Mouse (Mus musculus) hindbrain, embryonic 14.5 days (tissue): ENCODE results near the gene Bnipl. TPM values are rescaled to one million over a fixed set of nuclear protein-coding genes. Genes with fewer than 3 reads are reported as not detected.

Experiments used
- ATAC-seq: fragments of 200-750 bp; cut with Nextera tagmentation; 2 replicates; pipeline ENCODE4 v1.8.0; 2017; ENCODE audit warnings: moderate number of reproducible peaks, mild to moderate bottlenecking, moderate TSS enrichment, moderate library complexity; ENCODE audit not compliant: low FRiP score
- DNase-seq: peaks from one replicate; pipeline ENCODE4 v3.0.0-alpha.2; 2015; ENCODE audit warnings: low spot score
- H3K27ac ChIP-seq: fragments of 300-500 bp; sonication (generic); 2 replicates; pipeline ENCODE4 v1.5.1; 2014; ENCODE audit warnings: mild to moderate bottlenecking, moderate library complexity
- H3K27me3 ChIP-seq: fragments of 300-500 bp; sonication (generic); 2 replicates; pipeline ENCODE4 v1.6.1; 2014; ENCODE audit warnings: mild to moderate bottlenecking, low read length, mixed read lengths; ENCODE audit not compliant: control insufficient read depth, insufficient read depth
- H3K36me3 ChIP-seq: fragments of 300-500 bp; sonication (generic); replicated peaks from 2 replicates; pipeline ENCODE4 v1.6.1; 2014; ENCODE audit not compliant: control insufficient read depth, insufficient read depth
- H3K4me1 ChIP-seq: fragments of 300-500 bp; sonication (generic); replicated peaks from 2 replicates; pipeline ENCODE4 v1.6.1; 2014; ENCODE audit warnings: antibody characterized with exemption, low read length, mixed read lengths; ENCODE audit not compliant: control insufficient read depth, insufficient read depth
- H3K4me2 ChIP-seq: fragments of 300-500 bp; sonication (generic); replicated peaks from 2 replicates; pipeline ENCODE4 v1.6.1; 2014; ENCODE audit warnings: mild to moderate bottlenecking, moderate library complexity
- H3K4me3 ChIP-seq: fragments of 300-500 bp; sonication (generic); replicated peaks from 2 replicates; pipeline ENCODE4 v1.5.1; 2014; ENCODE audit warnings: mild to moderate bottlenecking, low read length
- H3K9ac ChIP-seq: fragments of 300-500 bp; sonication (generic); 2 replicates; pipeline ENCODE4 v1.6.1; 2014
- H3K9me3 ChIP-seq: fragments of 300-500 bp; sonication (generic); 2 replicates; pipeline ENCODE4 v1.6.1; 2016; ENCODE audit warnings: low read length; ENCODE audit not compliant: control insufficient read depth
- WGBS: fragments of 180-500 bp; shearing (Covaris S2); extraction: QIAGEN DNeasy Blood & Tissue Kit; methylation state at CpG from one replicate; pipeline ENCODE4 v1.1.7; 2014; 5-methylcytosine and 5-hydroxymethylcytosine counted together
- polyA plus RNA-seq: library from polyadenylated mRNA; unstranded; fragments of >200 nt; fragmentation: Nextera tagmentation; extraction: Ambion mirVana; gene quantifications from 2 replicates; pipeline ENCODE4 v1.2.1, GENCODE M21; 2014

The Bnipl gene
- 0.27 TPM in 1 of 2 replicates, not detected in the other for polyA plus RNA-seq

DNA sequence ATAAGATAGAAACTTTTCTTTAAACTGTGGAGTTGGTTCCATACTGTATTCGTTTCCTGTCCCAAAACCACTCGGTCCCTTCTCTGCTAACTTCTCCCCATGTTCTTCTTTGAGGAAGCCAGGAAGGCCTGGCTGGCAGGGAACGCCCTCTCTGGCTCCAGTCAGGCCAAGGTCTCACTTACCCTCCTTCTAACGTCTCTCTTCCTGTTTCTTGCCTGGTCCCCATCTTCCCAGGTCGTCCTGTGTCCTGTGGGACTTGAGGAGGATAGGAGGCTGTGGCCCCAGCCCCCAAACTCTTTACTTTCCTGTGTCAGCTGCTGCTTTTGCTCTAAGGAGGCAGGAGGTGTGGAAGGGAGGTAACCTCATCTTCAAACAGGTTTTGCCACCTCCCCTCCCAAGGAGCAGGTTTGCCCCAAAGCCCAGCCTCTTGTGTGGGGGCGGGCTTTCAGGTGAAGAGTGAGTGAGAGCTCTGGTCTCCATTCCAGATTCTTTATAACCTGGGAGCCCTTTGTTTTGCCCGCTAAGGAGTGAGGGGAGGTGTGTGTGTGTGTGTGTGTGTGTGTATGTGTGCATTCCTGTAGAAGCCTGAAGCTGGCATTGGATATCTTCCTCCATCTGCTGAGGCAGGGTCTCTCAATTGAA, at the start of gene Bnipl:
TSS of gene Bnipl (minus strand) at position 411 of the 642 bp plus-strand sequence.
- Histone ChIP-seq H3K4me1 (no peaks in the 10 kb centered on the region), H3K36me3 (peaks cover 39% of the 10 kb centered on the region), H3K4me2 (no peak within 1 kb of the TSS), H3K9ac (no peak within 1 kb of the TSS), H3K4me3 (no peak within 1 kb of the TSS), H3K27ac (no peak within 1 kb of the TSS), H3K27me3 (no peaks in the 10 kb centered on the region), H3K9me3 (no peaks in the 10 kb centered on the region)
- ATAC-seq (no peak), DNase-seq (no peak)
- WGBS: 65% methylated on average over 7 of the region's 7 CpGs

DNA sequence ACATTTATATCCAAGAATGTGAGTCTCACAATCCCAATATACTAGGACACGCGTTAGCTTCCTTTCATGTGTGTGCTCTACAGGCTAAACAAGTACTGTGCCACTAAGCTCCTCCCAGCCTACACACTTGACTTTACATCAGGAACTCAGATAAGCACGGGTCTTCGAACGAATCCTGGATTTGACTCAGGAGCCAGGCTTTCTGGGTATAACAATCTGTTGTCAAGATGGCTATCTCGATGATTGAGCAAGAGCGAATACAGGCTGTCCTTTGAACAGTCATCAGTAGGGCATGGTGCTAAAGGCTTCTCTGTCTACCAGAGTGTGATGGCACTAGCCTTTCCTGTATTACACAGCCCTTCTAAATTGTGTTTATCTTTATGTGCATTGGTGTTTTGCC, 47.0 kb upstream of the Bnipl start:
- peaks cover 28% of the 10 kb centered on the region for H3K36me3 ChIP-seq
- no peak overlapping the region for H3K4me2 ChIP-seq
- ATAC-seq (no peak), DNase-seq (no peak)
- H3K4me1 ChIP-seq: no peaks in the 10 kb centered on the region
- no peaks in the 10 kb centered on the region for H3K27me3 ChIP-seq
- H3K9me3 ChIP-seq: no peaks in the 10 kb centered on the region
- 92% methylated on average over 7 of the region's 7 CpGs for WGBS
- H3K4me3 ChIP-seq: no peak overlapping the region
- H3K27ac ChIP-seq: no peak overlapping the region
- H3K9ac ChIP-seq: no peak overlapping the region

DNA sequence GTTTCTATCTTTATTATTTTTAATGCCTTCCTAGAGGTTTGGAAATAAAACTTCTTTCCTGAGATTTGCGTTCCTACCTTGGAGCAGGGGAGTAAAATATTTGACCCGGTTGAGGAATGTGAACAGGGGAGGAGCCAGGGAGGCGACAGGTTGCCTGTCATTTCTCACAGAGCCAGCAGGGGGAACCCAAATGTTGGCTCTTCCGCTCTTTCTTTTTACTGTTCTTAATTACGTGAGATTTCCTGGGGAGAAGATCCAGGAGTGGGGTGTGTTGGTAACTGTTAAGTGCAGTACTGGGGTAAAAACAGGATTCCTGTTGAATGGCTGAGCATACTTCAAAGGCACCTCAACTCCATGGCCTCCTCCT, 45.1 kb upstream of the Bnipl start:
- no peak for ATAC-seq

DNA sequence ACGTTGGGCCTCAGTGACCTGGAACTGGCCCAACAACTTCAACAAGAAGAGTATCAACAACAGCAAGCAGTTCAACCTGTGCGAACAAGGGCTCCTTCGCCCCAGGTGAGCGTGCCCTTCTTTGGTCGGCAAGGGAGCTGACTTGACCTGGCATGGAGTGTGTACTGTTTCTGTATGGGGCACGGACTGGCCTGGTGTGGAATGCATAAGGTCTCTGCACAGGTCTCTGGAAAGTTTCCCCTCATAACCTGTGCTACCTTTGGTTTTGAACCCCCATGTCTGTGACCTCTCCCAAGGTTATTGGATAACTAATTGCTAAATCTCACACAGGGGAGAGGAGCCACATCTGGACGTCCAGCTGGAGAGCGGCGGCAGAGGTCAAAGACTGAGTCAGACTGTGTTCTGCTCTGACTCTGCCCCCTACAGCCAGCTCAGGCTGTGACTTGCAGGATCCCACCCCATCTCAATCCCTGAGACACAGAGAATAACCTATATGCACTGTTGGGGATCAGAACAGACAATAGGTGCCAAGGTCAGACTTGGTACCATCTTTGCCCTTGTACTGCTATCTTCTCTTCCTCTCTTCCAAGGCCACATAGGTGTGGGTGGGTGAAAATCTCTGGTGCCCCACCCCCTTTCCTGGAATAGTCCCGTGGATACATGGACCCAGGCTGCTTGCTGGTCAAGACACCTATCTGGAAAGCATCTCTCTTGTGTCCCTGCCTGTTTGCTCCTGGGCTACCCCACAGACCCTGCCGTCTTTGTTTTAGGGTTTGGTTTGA, 44.5 kb upstream of the Bnipl start:
- H3K4me2 ChIP-seq: no peak overlapping the region
- no peaks in the 10 kb centered on the region for H3K27me3 ChIP-seq
- 81% methylated on average over 11 of the region's 11 CpGs for WGBS
- H3K9me3 ChIP-seq: no peaks in the 10 kb centered on the region
- no peaks in the 10 kb centered on the region for H3K4me1 ChIP-seq
- no peak overlapping the region for H3K4me3 ChIP-seq
- no peak overlapping the region for H3K9ac ChIP-seq
- no peak for DNase-seq
- no peak for ATAC-seq
- H3K27ac ChIP-seq: no peak overlapping the region
- peaks cover 41% of the 10 kb centered on the region for H3K36me3 ChIP-seq

More for the DNA sequence above, 45.1 kb upstream of the Bnipl start:
- H3K27ac ChIP-seq: no peak overlapping the region
- H3K36me3 ChIP-seq: peaks cover 41% of the 10 kb centered on the region
- H3K4me3 ChIP-seq: no peak overlapping the region
- DNase-seq: peak; percentile 48
- no peaks in the 10 kb centered on the region for H3K27me3 ChIP-seq
- 11% methylated on average over 5 of the region's 5 CpGs for WGBS
- no peaks in the 10 kb centered on the region for H3K9me3 ChIP-seq
- H3K9ac ChIP-seq: no peak overlapping the region
- H3K4me2 ChIP-seq: no peak overlapping the region
- H3K4me1 ChIP-seq: no peaks in the 10 kb centered on the region

DNA sequence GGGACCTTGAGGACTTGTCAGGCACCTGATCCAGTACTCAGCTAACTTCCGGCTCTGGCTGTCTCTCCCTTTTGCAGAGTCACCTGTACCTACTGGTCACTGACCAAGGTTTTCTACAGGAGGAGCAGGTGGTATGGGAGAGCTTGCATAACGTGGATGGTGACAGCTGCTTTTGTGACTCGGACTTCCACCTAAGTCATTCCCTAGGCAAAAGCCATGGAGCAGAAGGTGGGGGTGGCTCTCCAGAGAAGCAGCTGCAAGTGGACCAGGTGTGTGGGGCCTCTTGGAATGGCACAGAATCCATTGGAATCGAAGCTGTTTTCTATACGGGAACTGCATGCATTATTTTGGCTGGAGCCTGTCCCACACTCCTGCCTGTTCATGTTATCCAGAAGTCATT, 43.7 kb upstream of the Bnipl start:
- no peaks in the 10 kb centered on the region for H3K27me3 ChIP-seq
- 90% methylated on average over 5 of the region's 5 CpGs for WGBS
- no peak overlapping the region for H3K4me2 ChIP-seq
- no peak for DNase-seq
- peaks cover 41% of the 10 kb centered on the region for H3K36me3 ChIP-seq
- ATAC-seq: no peak
- H3K9me3 ChIP-seq: no peaks in the 10 kb centered on the region
- H3K4me1 ChIP-seq: no peaks in the 10 kb centered on the region
- H3K27ac ChIP-seq: no peak overlapping the region
- no peak overlapping the region for H3K4me3 ChIP-seq
- no peak overlapping the region for H3K9ac ChIP-seq

DNA sequence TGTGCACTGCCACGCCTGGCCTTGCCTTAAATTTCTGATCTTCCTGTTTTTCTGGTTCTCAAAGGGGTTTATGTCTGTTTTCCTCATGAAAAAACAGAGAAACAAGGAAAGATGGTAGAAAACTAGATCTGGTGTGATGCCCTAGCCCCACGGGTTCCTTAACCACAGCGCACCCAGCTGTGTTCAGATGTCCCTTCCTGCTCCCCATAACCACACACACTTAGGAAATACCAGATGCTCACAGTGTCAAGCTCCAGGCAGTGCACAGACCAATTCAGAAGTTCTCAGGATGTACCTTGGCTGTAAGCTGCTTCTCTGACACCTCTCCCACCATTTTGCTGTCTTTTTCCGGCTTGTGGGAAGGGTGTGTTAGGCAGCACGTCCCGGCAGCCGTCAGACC, 43.3 kb upstream of the Bnipl start:
- ATAC-seq: no peak
- H3K4me3 ChIP-seq: no peak overlapping the region
- 92% methylated on average over 7 of the region's 7 CpGs for WGBS
- no peak for DNase-seq
- H3K4me1 ChIP-seq: no peaks in the 10 kb centered on the region
- no peak overlapping the region for H3K27ac ChIP-seq
- H3K27me3 ChIP-seq: no peaks in the 10 kb centered on the region
- peaks cover 45% of the 10 kb centered on the region for H3K36me3 ChIP-seq
- H3K4me2 ChIP-seq: no peak overlapping the region
- H3K9me3 ChIP-seq: no peaks in the 10 kb centered on the region
- no peak overlapping the region for H3K9ac ChIP-seq

DNA sequence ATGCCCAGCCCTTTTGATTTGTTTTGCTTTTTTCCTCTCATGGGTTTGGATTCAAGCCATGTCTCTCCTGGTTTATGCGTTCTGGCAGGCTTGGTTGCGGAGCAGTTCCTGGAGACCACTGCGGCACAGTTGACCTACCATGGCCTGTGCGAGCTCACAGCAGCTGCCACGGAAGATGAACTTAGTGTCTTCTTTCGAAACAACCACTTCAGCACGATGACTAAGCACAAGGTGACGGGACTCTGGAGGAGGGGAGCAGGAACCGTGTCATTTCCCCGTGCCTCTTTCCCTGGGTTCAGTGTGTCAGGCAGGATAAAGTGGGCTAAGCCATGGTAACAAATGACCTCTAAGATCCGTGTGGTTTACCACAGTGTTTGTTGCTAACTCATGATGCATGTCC, 42.5 kb upstream of the Bnipl start:
- peaks cover 50% of the 10 kb centered on the region for H3K36me3 ChIP-seq
- H3K4me3 ChIP-seq: no peak overlapping the region
- no peak for DNase-seq
- no peak for ATAC-seq
- no peaks in the 10 kb centered on the region for H3K4me1 ChIP-seq
- H3K27ac ChIP-seq: no peak overlapping the region
- H3K27me3 ChIP-seq: no peaks in the 10 kb centered on the region
- 82% methylated on average over 11 of the region's 11 CpGs for WGBS
- H3K9ac ChIP-seq: no peak overlapping the region
- H3K4me2 ChIP-seq: no peak overlapping the region
- no peaks in the 10 kb centered on the region for H3K9me3 ChIP-seq

DNA sequence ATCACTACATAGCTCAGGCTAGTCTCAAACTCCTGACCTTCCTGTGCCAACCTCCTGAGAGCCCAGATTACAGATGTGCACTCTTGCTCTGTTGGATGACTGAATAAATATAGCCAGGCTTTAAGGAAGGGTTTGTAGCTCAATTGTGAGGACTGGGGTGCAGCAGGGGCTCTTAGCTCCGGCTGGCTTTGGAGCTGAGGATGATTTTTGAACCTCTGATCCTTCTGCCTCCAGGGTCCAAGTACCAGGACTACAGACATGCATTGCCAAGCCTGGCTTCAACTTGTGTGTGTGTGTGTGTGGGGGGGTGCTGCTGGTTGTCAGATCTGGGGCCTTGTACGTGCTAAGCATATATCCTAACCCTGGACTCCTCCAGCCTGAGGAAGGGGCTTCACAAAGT, 41.9 kb upstream of the Bnipl start:
- WGBS: 85% methylated on average over 2 of the region's 2 CpGs
- ATAC-seq: no peak

DNA sequence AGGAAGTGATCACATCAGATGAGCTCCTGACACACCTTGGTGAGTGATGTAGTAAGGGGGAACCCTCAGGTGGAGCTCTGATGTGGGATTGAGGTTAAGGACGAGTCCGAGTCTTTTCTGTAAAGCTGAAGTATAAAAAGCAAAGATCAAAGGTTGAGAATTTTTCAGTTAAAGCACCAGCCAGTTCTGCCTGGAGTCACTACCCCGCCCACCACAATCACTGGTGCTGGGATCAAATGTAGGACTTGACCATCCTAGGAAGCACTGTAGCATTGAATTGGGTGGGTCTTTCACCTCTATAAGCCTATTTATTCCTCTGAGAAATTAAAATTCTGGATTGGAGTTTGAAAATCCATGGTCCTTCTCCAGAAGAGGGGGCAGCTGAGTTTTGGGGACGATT, 40.0 kb upstream of the Bnipl start:
- no peak for DNase-seq
- 93% methylated on average over 4 of the region's 4 CpGs for WGBS

More for the DNA sequence above, 41.9 kb upstream of the Bnipl start:
- no peaks in the 10 kb centered on the region for H3K9me3 ChIP-seq
- no peak overlapping the region for H3K9ac ChIP-seq
- H3K27ac ChIP-seq: no peak overlapping the region
- H3K36me3 ChIP-seq: peaks cover 57% of the 10 kb centered on the region
- no peak overlapping the region for H3K4me3 ChIP-seq
- no peaks in the 10 kb centered on the region for H3K4me1 ChIP-seq
- H3K27me3 ChIP-seq: no peaks in the 10 kb centered on the region
- DNase-seq: no peak
- H3K4me2 ChIP-seq: no peak overlapping the region

More for the DNA sequence above, 40.0 kb upstream of the Bnipl start:
- Histone ChIP-seq H3K4me3 (no peak overlapping the region), H3K36me3 (peaks cover 61% of the 10 kb centered on the region), H3K4me2 (no peak overlapping the region), H3K9ac (no peak overlapping the region), H3K9me3 (no peaks in the 10 kb centered on the region), H3K4me1 (no peaks in the 10 kb centered on the region), H3K27ac (no peak overlapping the region), H3K27me3 (no peaks in the 10 kb centered on the region)
- no peak for ATAC-seq
